Mouse (Mus musculus): ENCODE data around the gene Mgat4c. TPM values are rescaled to one million over a fixed set of nuclear protein-coding genes. Genes with fewer than 3 reads are reported as not detected.

The Mgat4c gene
- polyA plus RNA-seq (2017; shearing (Covaris generic)): not detected

GRCm38 (mm10) chr10:101681437-101681912 is at the start of gene Mgat4c:
Gene Mgat4c, plus strand, starts transcription at chr10:101681487.

